Mouse (Mus musculus) v-Abl transformed pro-B cells (cell line): ENCODE measurements around the gene Rps6ka6.

Experiments
- in situ Hi-C, 2 experiments: fragments of 400-800 bp; cut with MboI; formaldehyde crosslinking; loops; one replicate each; pipeline ENCODE4 v1.15.1; 2025; ENCODE audit not compliant: unreplicated experiment in 2 of 2

Gene Rps6ka6

DNA sequence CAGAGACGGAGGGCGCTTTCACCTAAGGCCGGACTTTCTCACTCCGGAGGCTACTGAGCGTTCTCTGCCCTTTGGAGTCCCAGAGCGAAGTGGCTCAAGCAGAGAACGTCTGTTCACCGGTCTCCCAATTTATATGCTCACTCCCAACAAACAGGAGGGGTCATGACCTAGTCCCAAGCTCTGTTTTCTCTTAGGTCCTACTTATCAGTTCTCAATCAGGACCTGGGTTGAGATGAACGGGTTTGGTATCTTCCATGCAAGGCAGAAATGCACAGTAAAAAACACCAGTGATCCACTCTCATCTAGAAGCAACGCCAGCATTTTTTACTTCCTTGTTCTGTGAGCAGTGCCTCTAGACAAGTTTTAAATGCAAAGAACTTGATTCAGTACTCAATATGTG is at the start of gene Rps6ka6:
Gene Rps6ka6, minus strand, starts transcription at position 101 of the 400 bp plus-strand sequence.
- in situ Hi-C loops: no loop called here

DNA sequence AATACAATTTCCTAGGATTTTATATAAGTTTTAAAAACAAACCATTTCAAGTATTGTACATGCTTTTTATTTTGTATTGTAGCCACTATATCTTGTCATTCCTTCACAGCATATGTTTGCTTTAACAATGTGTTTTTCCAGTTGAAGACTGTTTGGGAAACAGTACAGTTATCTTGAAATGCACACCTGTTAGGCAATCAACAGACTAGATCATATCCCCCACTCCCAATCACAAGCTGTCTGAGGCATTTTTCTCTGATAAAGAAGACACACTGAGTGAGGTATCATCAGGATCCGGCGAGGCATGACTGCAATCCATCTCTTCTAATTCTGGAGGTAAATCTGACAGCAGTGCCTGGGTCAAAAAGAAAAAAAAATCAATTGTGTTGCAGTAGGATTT is 39.3 kb upstream of the Rps6ka6 start:
- in situ Hi-C loops: no loop called here

DNA sequence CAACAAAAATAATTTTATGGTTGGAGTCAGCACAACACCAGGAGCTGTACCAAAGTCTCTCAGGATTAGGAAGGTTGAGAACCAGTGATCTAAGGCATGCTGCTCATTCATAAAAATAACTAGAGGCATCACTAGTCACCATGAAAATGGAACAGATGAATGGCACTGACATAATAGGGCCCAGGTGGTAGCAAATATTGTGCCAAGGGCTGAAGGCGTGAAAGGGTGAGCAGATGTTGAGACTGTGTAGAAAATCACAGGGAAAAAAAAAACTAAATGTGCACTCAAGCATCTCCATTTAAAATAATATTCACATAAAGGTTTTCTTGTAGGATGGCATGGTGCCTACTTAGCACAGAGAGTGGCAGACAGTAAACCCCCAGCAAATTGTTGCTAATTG is 19.6 kb downstream of the Rps6ka6 start:
- in situ Hi-C loops: no loop called here

DNA sequence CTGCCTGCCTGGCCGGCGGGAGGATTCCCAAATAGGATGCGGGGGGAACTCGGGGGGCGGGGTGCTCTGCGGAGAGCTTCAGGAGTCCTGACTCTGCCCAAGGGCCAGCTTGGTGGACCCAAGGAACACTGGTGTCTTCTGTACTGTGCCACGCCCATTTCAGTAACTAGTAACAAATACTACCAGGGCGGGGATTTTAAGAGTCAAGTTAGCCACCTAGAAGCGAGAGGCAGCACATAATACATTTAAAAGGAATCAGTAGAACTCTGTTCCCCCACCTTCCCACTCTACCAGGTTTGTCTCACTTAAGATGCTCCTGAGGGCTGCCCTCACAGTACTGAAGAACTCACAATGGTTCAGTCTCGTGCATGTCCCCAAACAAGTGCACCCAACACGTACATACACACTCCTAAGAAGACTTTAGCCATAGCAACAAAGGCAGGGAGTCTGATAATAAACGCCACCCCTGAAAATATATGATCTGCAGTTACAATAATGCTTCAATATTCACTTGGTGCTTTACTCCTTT is 74.1 kb downstream of the Rps6ka6 start:
- in situ Hi-C loops: no loop called here

DNA sequence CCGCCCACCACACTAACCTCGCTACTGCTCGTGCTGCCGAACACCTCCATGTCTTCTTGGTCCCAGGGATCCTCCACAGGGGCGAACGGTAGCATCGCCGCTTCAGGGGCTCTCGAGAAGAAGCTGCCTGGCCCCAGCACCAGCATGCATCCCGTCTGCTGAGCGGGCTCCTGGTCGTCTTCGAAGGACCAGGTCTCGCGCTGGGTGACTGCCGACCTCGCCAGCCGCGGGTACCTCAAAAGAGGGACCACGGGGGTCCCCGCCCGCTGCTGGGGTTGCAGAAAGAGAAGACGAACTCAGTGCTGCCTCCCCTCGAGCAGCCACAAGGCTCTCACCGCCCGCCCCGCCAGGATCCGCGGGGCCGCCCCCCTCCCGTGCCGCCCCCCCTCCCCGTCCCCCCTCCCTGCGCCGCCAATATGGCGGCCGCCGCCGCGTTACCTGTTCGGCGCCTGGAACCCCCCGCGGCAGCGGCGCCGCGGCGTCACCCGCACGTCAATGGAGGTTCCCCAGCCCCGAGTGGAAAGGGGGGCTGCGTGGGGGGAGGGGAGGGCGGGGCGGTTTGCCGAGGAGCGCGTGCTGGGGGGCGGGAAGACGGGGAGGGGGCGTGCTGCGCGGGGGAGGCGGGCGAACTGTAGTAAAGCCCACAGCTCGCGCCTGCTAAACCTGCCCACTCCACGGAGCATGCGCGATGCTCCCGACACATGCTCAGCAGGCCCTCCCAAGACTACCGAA is 74.8 kb downstream of the Rps6ka6 start:
- in situ Hi-C loops: no loop called here

DNA sequence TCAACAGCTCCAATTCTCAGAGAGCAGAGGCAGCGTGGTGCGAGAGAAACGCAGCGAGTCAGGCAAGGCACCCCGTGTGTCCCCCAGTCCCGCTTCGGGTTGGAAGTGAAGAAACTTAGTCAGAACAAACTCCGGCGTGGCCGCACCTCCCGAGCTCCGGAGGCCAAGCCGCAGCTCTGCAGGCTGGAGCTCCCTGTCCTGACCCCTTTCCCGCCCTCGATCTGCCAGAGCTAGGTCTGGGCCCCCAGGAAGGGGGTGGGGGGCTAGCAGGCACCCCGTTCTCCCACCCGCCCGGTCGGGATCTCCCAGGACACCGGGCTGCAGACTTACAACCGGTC is 75.3 kb downstream of the Rps6ka6 start:
- in situ Hi-C loops: no loop called here

GRCm38 (mm10) chrX:111462092-111462491 is 75.7 kb downstream of the Rps6ka6 start:
- in situ Hi-C loops: no loop called here

GRCm38 (mm10) chrX:111460166-111460565 is 77.6 kb downstream of the Rps6ka6 start:
- in situ Hi-C loops: no loop called here

GRCm38 (mm10) chrX:111436571-111436970 is 101.2 kb downstream of the Rps6ka6 start:
- in situ Hi-C loops: no loop called here

DNA sequence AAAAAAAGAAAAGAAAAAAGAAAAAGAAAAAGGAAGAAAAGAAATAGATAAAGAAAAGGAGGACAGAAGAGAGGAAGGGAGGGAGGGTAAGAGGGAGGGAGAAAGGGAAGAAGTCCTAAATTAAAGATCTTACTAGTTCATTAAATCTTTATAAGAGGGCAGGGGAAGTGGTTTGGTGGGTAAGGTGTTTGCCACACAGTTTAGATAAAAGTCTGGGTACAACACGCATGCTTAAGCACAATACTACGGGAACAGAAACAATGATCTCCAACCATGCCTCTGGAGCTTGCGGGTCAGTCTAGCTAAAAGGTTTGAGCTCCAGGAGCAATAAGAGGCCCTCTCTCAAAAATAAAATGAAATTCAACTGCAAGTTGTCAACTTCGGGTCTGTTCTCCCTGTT is 123.0 kb downstream of the Rps6ka6 start:
- in situ Hi-C loops: no loop called here

DNA sequence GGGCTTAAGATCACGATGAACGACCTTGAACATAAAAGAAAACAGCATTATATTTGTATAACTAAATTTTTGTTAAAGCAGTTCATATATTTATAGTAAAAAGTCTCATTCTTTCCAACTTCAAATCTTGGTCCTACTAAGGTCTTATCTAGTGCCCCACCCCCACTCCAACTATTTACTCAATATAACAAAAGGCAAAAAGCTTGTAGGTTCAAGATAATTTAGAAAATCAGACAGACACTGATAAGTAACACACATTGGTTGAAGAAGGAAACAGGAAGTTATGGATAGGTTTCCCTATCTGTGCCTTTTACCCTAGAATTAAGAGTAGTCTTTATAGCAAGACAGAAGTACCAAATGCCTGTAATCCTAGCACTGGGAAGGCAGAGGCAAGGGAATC is 132.9 kb downstream of the Rps6ka6 start:
- in situ Hi-C loops: no loop called here

- in situ Hi-C loops: no loop called here
These were observed 160.7 kb downstream of the Rps6ka6 start for GRCm38 (mm10) chrX:111377020-111377419.

- in situ Hi-C loops: no loop called here
These were observed 163.6 kb downstream of the Rps6ka6 start for GRCm38 (mm10) chrX:111374177-111374576.
